Mouse (Mus musculus) liver, postnatal 0 days (tissue): ENCODE measurements around the gene Micall2. TPM values are rescaled to one million over a fixed set of nuclear protein-coding genes. Genes with fewer than 3 reads are reported as not detected.

ENCODE experiments used
- ATAC-seq: fragments of 200-750 bp; cut with Nextera tagmentation; 2 replicates; pipeline ENCODE4 v1.8.0; 2017; ENCODE audit warnings: mild to moderate bottlenecking, moderate library complexity
- DNase-seq: peaks from one replicate; pipeline ENCODE4 v3.0.0-alpha.2; 2016
- H3K27ac ChIP-seq: fragments of 300-500 bp; sonication (generic); 2 replicates; pipeline ENCODE4 v1.5.1; 2014; ENCODE audit warnings: antibody characterized with exemption, moderate library complexity, mild to moderate bottlenecking, low read depth
- H3K27me3 ChIP-seq: fragments of 300-500 bp; sonication (generic); 2 replicates; pipeline ENCODE4 v1.6.1; 2014; ENCODE audit warnings: low read length, control low read depth, mixed read lengths; ENCODE audit not compliant: insufficient read depth
- H3K36me3 ChIP-seq: fragments of 300-500 bp; sonication (generic); replicated peaks from 2 replicates; pipeline ENCODE4 v1.6.1; 2014; ENCODE audit warnings: mild to moderate bottlenecking, control low read depth, low read length, moderate library complexity, mixed read lengths; ENCODE audit not compliant: insufficient read depth
- H3K4me1 ChIP-seq: fragments of 300-500 bp; sonication (generic); 2 replicates; pipeline ENCODE4 v1.6.1; 2014; ENCODE audit warnings: antibody characterized with exemption, mild to moderate bottlenecking, control low read depth; ENCODE audit not compliant: insufficient read depth
- H3K4me2 ChIP-seq: fragments of 300-500 bp; sonication (generic); 2 replicates; pipeline ENCODE4 v1.6.1; 2014; ENCODE audit warnings: low read depth, mild to moderate bottlenecking, low read length, moderate library complexity, mixed read lengths
- H3K4me3 ChIP-seq: fragments of 300-500 bp; sonication (generic); 2 replicates; pipeline ENCODE4 v1.5.1; 2014; ENCODE audit warnings: low read depth, low read length
- H3K9ac ChIP-seq: fragments of 300-500 bp; sonication (generic); replicated peaks from 2 replicates; pipeline ENCODE4 v1.6.1; 2014; ENCODE audit warnings: mild to moderate bottlenecking, moderate library complexity
- H3K9me3 ChIP-seq: fragments of 300-500 bp; sonication (generic); 2 replicates; pipeline ENCODE4 v1.6.1; 2016; ENCODE audit warnings: mild to moderate bottlenecking, control low read depth, low read length, mixed read lengths
- CTCF ChIP-seq: sonication (generic); IDR thresholded peaks from 2 replicates; pipeline ENCODE4 v1.5.1; 2016; ENCODE audit warnings: antibody characterized with exemption, low read depth
- EP300 ChIP-seq: IDR thresholded peaks from 2 replicates; pipeline ENCODE4 v1.6.1; 2016; ENCODE audit warnings: antibody characterized with exemption, low read depth, mild to moderate bottlenecking
- WGBS: fragments of 180-500 bp; shearing (Covaris S2); extraction: QIAGEN DNeasy Blood & Tissue Kit; methylation state at CpG from one replicate; pipeline ENCODE4 v1.1.7; 2014; ENCODE audit not compliant: insufficient replicate concordance; 5-methylcytosine and 5-hydroxymethylcytosine counted together
- polyA plus RNA-seq: library from polyadenylated mRNA; unstranded; fragments of >200 nt; fragmentation: Nextera tagmentation; extraction: Ambion mirVana; gene quantifications from 2 replicates; pipeline ENCODE4 v1.2.1, GENCODE M21; 2015

Gene Micall2
- polyA plus RNA-seq, 1 experiment from 2014 or later = 5.8 TPM

GRCm38 (mm10) chr5:139723113-139723512 is 13.0 kb downstream of the Micall2 start:
- DNase-seq = no peak
- no peak overlapping the region for H3K27ac ChIP-seq

GRCm38 (mm10) chr5:139722709-139723108 is 13.4 kb downstream of the Micall2 start:
- 54% methylated on average over 6 of the region's 6 CpGs for WGBS
- TF ChIP-seq EP300 = no peak
- TF ChIP-seq CTCF = peak; percentile 58
- peaks cover 6% of the 10 kb centered on the region; the same call in 1 of the 2 replicates for H3K36me3 ChIP-seq
- H3K9ac ChIP-seq = no peak overlapping the region
- ATAC-seq (peak; percentile 41), DNase-seq (no peak)
- H3K4me1 ChIP-seq = peaks cover 7% of the 10 kb centered on the region
- H3K27ac ChIP-seq = no peak overlapping the region
- H3K27me3 ChIP-seq = no peaks in the 10 kb centered on the region
- no peaks in the 10 kb centered on the region for H3K9me3 ChIP-seq
- H3K4me2 ChIP-seq = no peak overlapping the region
- H3K4me3 ChIP-seq = no peak overlapping the region

More at GRCm38 (mm10) chr5:139723113-139723512, 13.0 kb downstream of the Micall2 start:
- TF ChIP-seq EP300 (no peak), CTCF (no peak)
- peaks cover 6% of the 10 kb centered on the region; the same call in 1 of the 2 replicates for H3K36me3 ChIP-seq
- H3K4me3 ChIP-seq = no peak overlapping the region
- H3K9me3 ChIP-seq = no peaks in the 10 kb centered on the region
- no peak overlapping the region for H3K9ac ChIP-seq
- 73% methylated on average over 9 of the region's 9 CpGs for WGBS
- ATAC-seq = no peak
- no peak overlapping the region for H3K4me2 ChIP-seq
- no peaks in the 10 kb centered on the region for H3K27me3 ChIP-seq
- peaks cover 7% of the 10 kb centered on the region for H3K4me1 ChIP-seq

GRCm38 (mm10) chr5:139718949-139719348 is 17.2 kb downstream of the Micall2 start:
- H3K4me3 ChIP-seq = no peak overlapping the region
- H3K9ac ChIP-seq = no peak overlapping the region
- no peaks in the 10 kb centered on the region for H3K9me3 ChIP-seq
- no peak overlapping the region; the same call in 1 of the 2 replicates for H3K27ac ChIP-seq
- 81% methylated on average over 7 of the region's 7 CpGs for WGBS
- H3K27me3 ChIP-seq = no peaks in the 10 kb centered on the region
- H3K4me2 ChIP-seq = no peak overlapping the region
- ATAC-seq (no peak), DNase-seq (no peak)
- TF ChIP-seq CTCF (no peak), EP300 (no peak)
- no peaks in the 10 kb centered on the region; the same call in 1 of the 2 replicates for H3K4me1 ChIP-seq
- peaks cover 15% of the 10 kb centered on the region; the same call in 1 of the 2 replicates for H3K36me3 ChIP-seq

GRCm38 (mm10) chr5:139718540-139718939 is 17.6 kb downstream of the Micall2 start:
- Histone ChIP-seq H3K9ac (no peak overlapping the region), H3K27ac (no peak overlapping the region; the same call in 1 of the 2 replicates), H3K36me3 (peaks cover 15% of the 10 kb centered on the region; the same call in 1 of the 2 replicates), H3K4me1 (no peaks in the 10 kb centered on the region; the same call in 1 of the 2 replicates), H3K4me2 (no peak overlapping the region), H3K9me3 (no peaks in the 10 kb centered on the region), H3K4me3 (no peak overlapping the region), H3K27me3 (no peaks in the 10 kb centered on the region)
- 74% methylated on average over 6 of the region's 6 CpGs for WGBS
- DNase-seq (no peak), ATAC-seq (no peak)
- no peak for TF ChIP-seq CTCF
- TF ChIP-seq EP300 = no peak

- peak; percentile 54 for ATAC-seq
- no peaks in the 10 kb centered on the region for H3K9me3 ChIP-seq
- H3K4me2 ChIP-seq = no peak overlapping the region
- peaks cover 15% of the 10 kb centered on the region; the same call in 1 of the 2 replicates for H3K36me3 ChIP-seq
- H3K4me3 ChIP-seq = no peak overlapping the region
- 96% methylated on average over 2 of the region's 2 CpGs for WGBS
- no peak overlapping the region for H3K27ac ChIP-seq
- H3K4me1 ChIP-seq = no peaks in the 10 kb centered on the region
- peak; percentile 98 for TF ChIP-seq CTCF
- no peak for TF ChIP-seq EP300
- H3K27me3 ChIP-seq = no peaks in the 10 kb centered on the region
- H3K9ac ChIP-seq = no peak overlapping the region
- peak; percentile 68 for DNase-seq
These were observed 18.4 kb downstream of the Micall2 start for GRCm38 (mm10) chr5:139717723-139718122.

- H3K27me3 ChIP-seq = no peaks in the 10 kb centered on the region
- no peak overlapping the region for H3K9ac ChIP-seq
- WGBS = 92% methylated on average over 10 of the region's 10 CpGs
- H3K4me2 ChIP-seq = no peak overlapping the region
- peaks cover 5% of the 10 kb centered on the region; the same call in 1 of the 2 replicates for H3K4me1 ChIP-seq
- peaks cover 35% of the 10 kb centered on the region for H3K36me3 ChIP-seq
- H3K27ac ChIP-seq = no peak overlapping the region
- TF ChIP-seq EP300 (no peak), CTCF (no peak)
- no peak for ATAC-seq
- H3K9me3 ChIP-seq = no peaks in the 10 kb centered on the region
- DNase-seq = no peak
- no peak overlapping the region for H3K4me3 ChIP-seq
These were observed 29.6 kb downstream of the Micall2 start for GRCm38 (mm10) chr5:139706496-139706895.
